Mouse (Mus musculus) hindbrain, embryonic 13.5 days (tissue): ENCODE measurements at regions not wholly inside any gene's neighbourhood (a gene's known extent, or its start where the extent isn't known, plus 50 kb on each side); places are given as distances from the start of the nearest gene placed in this dataset.
"Not testable (repeated sequence)": the region's sequence is repeated elsewhere in the genome, so short reads cannot be mapped to it uniquely, and the experiment has no call there.

Experiments
- ATAC-seq: fragments of 200-750 bp; cut with Nextera tagmentation; 2 replicates; pipeline ENCODE4 v1.8.0; 2017; ENCODE audit warnings: moderate TSS enrichment; ENCODE audit not compliant: low FRiP score
- H3K27ac ChIP-seq: fragments of 300-500 bp; sonication (generic); 2 replicates; pipeline ENCODE4 v1.5.1; 2015; ENCODE audit warnings: inconsistent platforms, mild to moderate bottlenecking, moderate library complexity
- H3K27me3 ChIP-seq: fragments of 300-500 bp; sonication (generic); 2 replicates; pipeline ENCODE4 v1.6.1; 2015; ENCODE audit warnings: mild to moderate bottlenecking, inconsistent platforms
- H3K36me3 ChIP-seq: fragments of 300-500 bp; sonication (generic); 2 replicates; pipeline ENCODE4 v1.6.1; 2015; ENCODE audit warnings: mild to moderate bottlenecking, inconsistent platforms
- H3K4me1 ChIP-seq: fragments of 300-500 bp; sonication (generic); replicated peaks from 2 replicates; pipeline ENCODE4 v1.6.1; 2015; ENCODE audit warnings: inconsistent platforms
- H3K4me2 ChIP-seq: fragments of 300-500 bp; sonication (generic); 2 replicates; pipeline ENCODE4 v1.6.1; 2015; ENCODE audit warnings: inconsistent platforms, mild to moderate bottlenecking, moderate library complexity
- H3K4me3 ChIP-seq: fragments of 300-500 bp; sonication (generic); 2 replicates; pipeline ENCODE4 v1.5.1; 2015; ENCODE audit warnings: mild to moderate bottlenecking, inconsistent platforms
- H3K9ac ChIP-seq: fragments of 300-500 bp; sonication (generic); 2 replicates; pipeline ENCODE4 v1.6.1; 2015; ENCODE audit warnings: mild to moderate bottlenecking, inconsistent platforms
- H3K9me3 ChIP-seq: fragments of 300-500 bp; sonication (generic); 2 replicates; pipeline ENCODE4 v1.6.1; 2016; ENCODE audit warnings: inconsistent platforms
- WGBS: fragments of 180-500 bp; shearing (Covaris S2); methylation state at CpG from one replicate; pipeline ENCODE4 v1.1.7; 2015; 5-methylcytosine and 5-hydroxymethylcytosine counted together

GRCm38 (mm10) chr2:107468671-107469070, 178.2 kb downstream of the Kcna4 start:
- WGBS = 67% methylated on average over 1 of the region's 1 CpGs
- 0 out of 2 replicates have a peak, but pooled peaks have one; percentile 54 for ATAC-seq
- no peaks in the 10 kb centered on the region for H3K4me1 ChIP-seq
- no peak overlapping the region for H3K4me3 ChIP-seq
- H3K4me2 ChIP-seq = no peak overlapping the region
- no peak overlapping the region for H3K9ac ChIP-seq
- no peaks in the 10 kb centered on the region for H3K9me3 ChIP-seq
- H3K27ac ChIP-seq = no peak overlapping the region
- H3K27me3 ChIP-seq = no peaks in the 10 kb centered on the region
- H3K36me3 ChIP-seq = no peaks in the 10 kb centered on the region

- 67% methylated on average over 7 of the region's 7 CpGs for WGBS
- H3K9me3 ChIP-seq = no peaks in the 10 kb centered on the region
- no peaks in the 10 kb centered on the region for H3K27me3 ChIP-seq
- H3K4me3 ChIP-seq = no peak overlapping the region
- H3K4me1 ChIP-seq = 0 out of 2 replicates have a peak, but pooled peaks cover 10% of the 10 kb centered on the region
- H3K9ac ChIP-seq = no peak overlapping the region
- H3K27ac ChIP-seq = no peak overlapping the region
- H3K4me2 ChIP-seq = no peak overlapping the region
- no peak; the same call in 1 of the 2 replicates for ATAC-seq
- no peaks in the 10 kb centered on the region for H3K36me3 ChIP-seq
These were observed 213.4 kb downstream of the Kcna4 start for GRCm38 (mm10) chr2:107503646-107504379.

GRCm38 (mm10) chr2:107507426-107508167, 217.2 kb downstream of the Kcna4 start:
- Histone ChIP-seq H3K9ac (no peak overlapping the region), H3K4me3 (no peak overlapping the region), H3K4me1 (0 out of 2 replicates have a peak, but pooled peaks cover 10% of the 10 kb centered on the region), H3K9me3 (no peaks in the 10 kb centered on the region), H3K27me3 (no peaks in the 10 kb centered on the region), H3K36me3 (no peaks in the 10 kb centered on the region), H3K27ac (no peak overlapping the region), H3K4me2 (no peak overlapping the region)
- peak; percentile 75 for ATAC-seq

- ATAC-seq, H3K36me3 ChIP-seq, H3K4me1 ChIP-seq, H3K27me3 ChIP-seq, H3K9me3 ChIP-seq, H3K4me3 ChIP-seq, H3K4me2 ChIP-seq, H3K27ac ChIP-seq, H3K9ac ChIP-seq: not testable (repeated sequence)
- WGBS = 89% methylated on average over 1 of the region's 1 CpGs
These were observed 225.0 kb downstream of the Kcna4 start for GRCm38 (mm10) chr2:107515486-107515885.

GRCm38 (mm10) chr2:107518107-107518506, 227.7 kb downstream of the Kcna4 start:
- Histone ChIP-seq H3K36me3 (no peaks in the 10 kb centered on the region), H3K27ac (no peak overlapping the region), H3K4me3 (no peak overlapping the region), H3K4me2 (no peak overlapping the region), H3K9ac (no peak overlapping the region), H3K9me3 (no peaks in the 10 kb centered on the region), H3K4me1 (no peaks in the 10 kb centered on the region), H3K27me3 (no peaks in the 10 kb centered on the region)
- no peak for ATAC-seq
- 75% methylated on average over 1 of the region's 1 CpGs for WGBS

GRCm38 (mm10) chr2:107518759-107519158, 228.3 kb downstream of the Kcna4 start:
- ATAC-seq = no peak
- H3K9ac ChIP-seq = no peak overlapping the region
- no peaks in the 10 kb centered on the region for H3K4me1 ChIP-seq
- H3K4me2 ChIP-seq = no peak overlapping the region
- no peak overlapping the region for H3K27ac ChIP-seq
- no peaks in the 10 kb centered on the region for H3K36me3 ChIP-seq
- WGBS = 82% methylated on average over 2 of the region's 2 CpGs
- no peak overlapping the region for H3K4me3 ChIP-seq
- H3K9me3 ChIP-seq = no peaks in the 10 kb centered on the region
- H3K27me3 ChIP-seq = no peaks in the 10 kb centered on the region

GRCm38 (mm10) chr2:107519326-107519725, 228.9 kb downstream of the Kcna4 start:
- H3K9me3 ChIP-seq = no peaks in the 10 kb centered on the region
- no peaks in the 10 kb centered on the region for H3K4me1 ChIP-seq
- no peak for ATAC-seq
- no peaks in the 10 kb centered on the region for H3K36me3 ChIP-seq
- no peaks in the 10 kb centered on the region for H3K27me3 ChIP-seq
- no peak overlapping the region for H3K27ac ChIP-seq
- H3K9ac ChIP-seq = no peak overlapping the region
- WGBS = 70% methylated on average over 3 of the region's 3 CpGs
- no peak overlapping the region for H3K4me2 ChIP-seq
- no peak overlapping the region for H3K4me3 ChIP-seq

GRCm38 (mm10) chr2:107519761-107520160, 229.3 kb downstream of the Kcna4 start:
- no peaks in the 10 kb centered on the region for H3K36me3 ChIP-seq
- no peak overlapping the region for H3K9ac ChIP-seq
- H3K27me3 ChIP-seq = no peaks in the 10 kb centered on the region
- H3K4me2 ChIP-seq = no peak overlapping the region
- no peaks in the 10 kb centered on the region for H3K9me3 ChIP-seq
- ATAC-seq = no peak
- no peak overlapping the region for H3K4me3 ChIP-seq
- no peaks in the 10 kb centered on the region for H3K4me1 ChIP-seq
- 72% methylated on average over 4 of the region's 4 CpGs for WGBS
- no peak overlapping the region for H3K27ac ChIP-seq

- Histone ChIP-seq H3K4me2 (no peak overlapping the region), H3K27ac (no peak overlapping the region)
These were observed 252.7 kb downstream of the Kcna4 start for GRCm38 (mm10) chr2:107543161-107543560.

GRCm38 (mm10) chr2:107552569-107552968, 262.1 kb downstream of the Kcna4 start:
- peak; percentile 82; the same call in 1 of the 2 replicates for ATAC-seq

More at GRCm38 (mm10) chr2:107543161-107543560, 252.7 kb downstream of the Kcna4 start:
- WGBS = 91% methylated on average over 4 of the region's 4 CpGs
- ATAC-seq = no peak
- no peaks in the 10 kb centered on the region for H3K27me3 ChIP-seq
- H3K4me1 ChIP-seq = no peaks in the 10 kb centered on the region
- no peak overlapping the region for H3K9ac ChIP-seq
- H3K36me3 ChIP-seq = no peaks in the 10 kb centered on the region
- H3K4me3 ChIP-seq = no peak overlapping the region
- no peaks in the 10 kb centered on the region for H3K9me3 ChIP-seq

GRCm38 (mm10) chr2:107556239-107556638, 265.8 kb downstream of the Kcna4 start:
- Histone ChIP-seq H3K4me1 (0 out of 2 replicates have a peak, but pooled peaks cover 4% of the 10 kb centered on the region), H3K27ac (no peak overlapping the region), H3K27me3 (no peaks in the 10 kb centered on the region), H3K36me3 (no peaks in the 10 kb centered on the region), H3K9ac (no peak overlapping the region), H3K4me2 (no peak overlapping the region), H3K9me3 (no peaks in the 10 kb centered on the region), H3K4me3 (no peak overlapping the region)
- 89% methylated on average over 3 of the region's 3 CpGs for WGBS
- ATAC-seq = no peak

More at GRCm38 (mm10) chr2:107552569-107552968, 262.1 kb downstream of the Kcna4 start:
- Histone ChIP-seq H3K4me2 (no peak overlapping the region), H3K9ac (no peak overlapping the region), H3K9me3 (no peaks in the 10 kb centered on the region), H3K4me1 (0 out of 2 replicates have a peak, but pooled peaks cover 4% of the 10 kb centered on the region), H3K27ac (no peak overlapping the region), H3K36me3 (no peaks in the 10 kb centered on the region), H3K4me3 (no peak overlapping the region), H3K27me3 (no peaks in the 10 kb centered on the region)
- WGBS = 46% methylated on average over 1 of the region's 1 CpGs

GRCm38 (mm10) chr2:107569618-107570017, 279.2 kb downstream of the Kcna4 start:
- no peak for ATAC-seq
- Histone ChIP-seq H3K4me1 (no peaks in the 10 kb centered on the region), H3K27ac (no peak overlapping the region), H3K4me3 (no peak overlapping the region), H3K4me2 (no peak overlapping the region), H3K9me3 (no peaks in the 10 kb centered on the region), H3K9ac (no peak overlapping the region), H3K36me3 (no peaks in the 10 kb centered on the region), H3K27me3 (no peaks in the 10 kb centered on the region)
- WGBS = 86% methylated on average over 2 of the region's 2 CpGs
